Mouse (Mus musculus): ENCODE measurements around the gene Cacna1a.
A peak's percentile ranks its signal among the peaks of the same experiment; 100 is the strongest.
"Not testable (repeated sequence)": the region's sequence is repeated elsewhere in the genome, so short reads cannot be mapped to it uniquely, and the experiment has no call there.

The Cacna1a gene

DNA sequence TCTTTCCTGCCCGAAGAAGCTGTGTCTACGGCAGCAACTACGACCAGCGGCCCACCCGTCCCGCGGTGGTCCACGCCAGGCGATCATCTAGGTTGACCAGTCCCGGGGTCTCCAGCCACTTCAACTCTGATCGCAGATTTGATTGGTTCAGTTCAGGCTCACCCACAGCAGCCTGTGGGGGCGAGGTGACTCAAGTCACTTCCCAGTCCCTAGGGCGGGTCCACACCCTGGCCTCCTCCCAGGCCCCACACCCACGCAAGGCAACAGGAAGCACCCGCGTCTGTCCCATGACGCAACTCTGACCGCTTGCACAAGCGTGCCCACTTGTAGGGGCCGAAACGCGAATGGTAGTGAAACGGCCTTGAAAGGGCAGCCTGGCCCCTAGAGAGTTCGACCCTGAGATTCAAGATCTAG is 273.2 kb downstream of the Cacna1a start:
- peak; percentile 90 for DNase-seq (ENCODE audit: low spot score)

DNA sequence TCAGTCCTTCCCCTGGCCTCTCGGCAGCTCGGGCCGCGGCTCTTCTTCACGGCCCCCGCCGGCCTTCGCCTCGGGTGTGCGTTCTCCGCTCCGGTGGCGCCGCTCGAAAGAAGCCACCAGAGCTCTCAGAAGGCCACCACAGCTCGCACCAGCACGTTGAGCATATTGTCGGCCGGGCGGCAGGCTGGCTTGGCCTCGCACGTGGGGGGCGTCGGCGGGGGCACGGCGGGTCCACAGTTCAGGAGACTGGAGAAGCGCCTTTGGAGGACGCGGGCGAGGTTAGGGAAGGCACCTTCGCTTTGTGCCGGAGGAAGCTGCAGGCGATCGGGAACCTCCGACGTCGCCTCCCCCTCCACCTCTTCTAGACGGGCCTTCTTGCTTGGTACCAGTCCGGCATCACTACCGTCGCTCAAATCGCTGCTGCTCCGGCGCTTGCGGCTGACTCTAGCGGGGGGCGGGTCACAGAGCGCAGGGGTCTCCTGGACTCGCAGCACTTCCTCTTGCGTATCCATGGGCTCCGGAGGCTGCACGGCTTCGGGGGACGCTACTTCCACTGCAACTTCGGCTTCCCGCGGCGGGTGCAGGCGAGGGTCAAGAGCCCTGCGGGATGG is 273.8 kb downstream of the Cacna1a start:
- peak; percentile 57 for DNase-seq (ENCODE audit: low spot score)

GRCm38 (mm10) chr8:84662581-84663065 is 274.4 kb downstream of the Cacna1a start, which contains the start of gene Ier2:
Gene Ier2 (minus strand): TSS chr8:84662852.
- peak; percentile 98 for DNase-seq (ENCODE audit: low spot score)

DNA sequence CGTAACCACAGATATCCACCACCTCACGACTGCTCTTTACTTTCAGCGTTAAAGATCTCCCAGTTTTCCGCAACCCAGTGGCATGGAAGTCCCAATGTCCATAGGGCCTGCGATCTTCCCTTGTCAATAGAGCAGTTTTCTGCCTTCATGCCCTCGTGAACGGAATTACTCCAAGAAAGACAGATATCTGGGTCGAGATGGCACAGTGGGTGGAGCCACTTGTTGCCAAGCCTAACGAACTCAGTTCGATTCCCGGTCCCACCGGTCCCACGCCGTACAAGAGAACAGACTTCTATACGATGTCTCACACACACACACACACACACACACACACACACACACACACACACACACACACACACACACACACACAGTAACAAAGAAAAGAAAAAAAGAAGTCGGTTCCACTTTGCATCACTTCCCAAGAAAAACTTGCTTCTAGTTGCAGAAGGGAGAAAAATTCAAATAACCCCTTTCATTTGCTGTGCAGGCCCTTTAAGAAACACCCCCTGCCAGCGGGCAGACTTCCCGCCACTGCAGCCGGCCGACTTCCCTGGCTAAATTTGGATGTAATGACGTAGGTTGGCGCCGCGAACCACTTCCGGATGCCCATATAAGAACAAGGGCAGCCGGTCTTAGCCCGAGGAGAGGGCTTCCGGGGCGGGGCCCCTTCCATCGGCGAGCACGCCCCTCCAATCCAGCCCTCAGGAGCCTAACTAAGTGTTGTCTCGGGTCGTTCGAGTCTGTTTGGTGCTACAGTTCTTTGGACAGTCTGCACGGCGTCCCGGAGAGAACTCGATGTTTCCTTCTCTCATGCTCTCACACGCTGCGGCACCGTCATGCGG is 275.5 kb downstream of the Cacna1a start:
- peak; percentile 98 for DNase-seq (ENCODE audit: low spot score)

GRCm38 (mm10) chr8:84664566-84665384 is 276.5 kb downstream of the Cacna1a start:
- DNase-seq (ENCODE audit: low spot score): peak; percentile 90

- no peak for DNase-seq (ENCODE audit: low spot score)
These were observed 277.2 kb downstream of the Cacna1a start for GRCm38 (mm10) chr8:84665385-84665893.

- DNase-seq (ENCODE audit: low spot score): no peak
These were observed 279.8 kb downstream of the Cacna1a start for GRCm38 (mm10) chr8:84668081-84668480.

GRCm38 (mm10) chr8:84668731-84669485 is 280.7 kb downstream of the Cacna1a start:
- DNase-seq (ENCODE audit: low spot score): no peak

GRCm38 (mm10) chr8:84670295-84671006 is 282.2 kb downstream of the Cacna1a start:
- DNase-seq (ENCODE audit: low spot score): not testable (repeated sequence)

- DNase-seq (ENCODE audit: low spot score): no peak
These were observed 289.1 kb downstream of the Cacna1a start for GRCm38 (mm10) chr8:84677305-84677704.

DNA sequence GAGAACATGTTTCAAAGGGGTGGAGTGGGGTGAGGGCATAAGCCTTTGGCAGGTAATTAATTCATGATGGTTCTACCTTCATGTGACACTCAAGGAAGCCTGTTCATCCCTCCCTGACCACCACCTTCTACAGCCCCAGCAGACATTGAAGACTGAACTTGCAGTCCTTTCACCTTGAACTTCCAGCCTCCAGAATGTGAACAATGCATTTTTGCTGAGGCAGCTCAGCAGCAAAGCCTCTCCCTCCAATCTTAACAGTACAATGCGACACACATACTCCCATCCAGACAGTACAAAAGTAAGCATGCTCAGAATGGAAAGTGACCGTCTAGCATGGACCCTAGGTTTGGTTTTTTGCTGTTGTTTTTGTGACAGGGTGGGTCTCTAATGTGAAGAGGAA is 293.2 kb downstream of the Cacna1a start:
- no peak for DNase-seq (ENCODE audit: low spot score)

GRCm38 (mm10) chr8:84682257-84682656 is 294.0 kb downstream of the Cacna1a start:
- DNase-seq (ENCODE audit: low spot score): no peak

- DNase-seq (ENCODE audit: low spot score): no peak
These were observed 296.3 kb downstream of the Cacna1a start for GRCm38 (mm10) chr8:84684537-84684936.

DNA sequence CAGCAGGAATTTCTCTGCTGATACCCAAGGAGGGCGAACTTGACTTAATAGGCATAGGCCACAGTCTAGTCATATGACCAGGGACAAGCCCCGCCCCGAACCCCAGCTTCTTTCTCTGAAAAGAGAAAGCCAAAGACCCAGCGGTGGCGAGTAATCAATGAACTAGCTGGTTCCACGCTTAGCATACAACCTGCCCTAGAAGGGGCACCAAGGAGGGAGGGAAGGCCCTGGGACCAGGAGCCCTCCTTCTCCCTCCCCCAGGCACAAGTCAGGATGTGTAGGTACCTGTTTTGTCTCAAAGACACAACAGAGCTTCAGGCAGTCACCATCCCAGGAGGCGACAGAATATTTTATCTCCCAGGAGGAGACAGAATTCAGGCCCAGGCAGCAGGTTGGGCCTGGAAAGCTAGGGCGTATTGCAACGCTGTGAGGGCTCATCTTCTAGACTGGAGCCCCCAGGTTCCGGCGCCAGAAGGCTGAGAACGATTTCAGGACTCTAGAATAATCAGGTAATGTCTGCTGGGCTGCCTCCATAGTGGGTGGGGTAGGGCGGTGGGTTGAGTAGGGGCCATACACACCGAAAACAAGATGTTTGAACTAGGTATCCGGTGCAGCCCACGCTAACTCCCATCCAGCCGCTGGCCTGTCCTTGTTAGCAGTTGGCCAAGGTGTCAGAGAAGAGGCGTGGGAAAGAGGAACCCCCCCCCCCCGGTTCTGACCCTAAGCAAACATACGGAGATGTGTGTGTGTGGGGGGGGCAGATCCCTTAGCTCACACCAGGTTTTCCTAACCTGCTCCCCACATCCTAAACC is 298.2 kb downstream of the Cacna1a start, which contains the start of gene Trmt1:
Trmt1 (plus strand) TSS at position 117 of the 812 bp plus-strand sequence.
- DNase-seq (ENCODE audit: low spot score): peak; percentile 46

- peak; percentile 61 for DNase-seq (ENCODE audit: low spot score)
These were observed 298.9 kb downstream of the Cacna1a start for GRCm38 (mm10) chr8:84687003-84687704.

DNA sequence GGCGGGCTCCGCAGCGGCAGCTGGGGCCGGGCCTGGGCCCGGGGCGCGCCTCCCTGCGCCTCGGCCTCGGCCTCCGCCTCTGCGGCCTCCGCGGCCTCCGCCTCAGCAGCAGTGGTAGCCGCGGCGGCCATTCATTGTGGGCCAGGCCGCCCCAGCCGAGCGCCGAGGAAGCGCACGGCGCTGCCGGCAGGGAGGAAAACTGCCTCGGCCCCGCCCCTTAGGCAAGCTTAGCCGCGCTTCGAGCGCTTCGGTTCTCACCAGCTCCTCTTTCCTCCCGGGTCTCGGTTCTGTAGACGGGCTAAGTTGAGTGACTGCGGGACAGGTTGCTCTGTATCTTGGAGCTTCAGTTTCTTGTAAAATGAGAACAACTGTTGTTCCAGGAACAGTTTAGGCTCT is 299.5 kb downstream of the Cacna1a start, which contains the start of gene Nacc1:
Nacc1 (minus strand) TSS at position 158 of the 396 bp plus-strand sequence.
- DNase-seq (ENCODE audit: low spot score): peak; percentile 93

DNA sequence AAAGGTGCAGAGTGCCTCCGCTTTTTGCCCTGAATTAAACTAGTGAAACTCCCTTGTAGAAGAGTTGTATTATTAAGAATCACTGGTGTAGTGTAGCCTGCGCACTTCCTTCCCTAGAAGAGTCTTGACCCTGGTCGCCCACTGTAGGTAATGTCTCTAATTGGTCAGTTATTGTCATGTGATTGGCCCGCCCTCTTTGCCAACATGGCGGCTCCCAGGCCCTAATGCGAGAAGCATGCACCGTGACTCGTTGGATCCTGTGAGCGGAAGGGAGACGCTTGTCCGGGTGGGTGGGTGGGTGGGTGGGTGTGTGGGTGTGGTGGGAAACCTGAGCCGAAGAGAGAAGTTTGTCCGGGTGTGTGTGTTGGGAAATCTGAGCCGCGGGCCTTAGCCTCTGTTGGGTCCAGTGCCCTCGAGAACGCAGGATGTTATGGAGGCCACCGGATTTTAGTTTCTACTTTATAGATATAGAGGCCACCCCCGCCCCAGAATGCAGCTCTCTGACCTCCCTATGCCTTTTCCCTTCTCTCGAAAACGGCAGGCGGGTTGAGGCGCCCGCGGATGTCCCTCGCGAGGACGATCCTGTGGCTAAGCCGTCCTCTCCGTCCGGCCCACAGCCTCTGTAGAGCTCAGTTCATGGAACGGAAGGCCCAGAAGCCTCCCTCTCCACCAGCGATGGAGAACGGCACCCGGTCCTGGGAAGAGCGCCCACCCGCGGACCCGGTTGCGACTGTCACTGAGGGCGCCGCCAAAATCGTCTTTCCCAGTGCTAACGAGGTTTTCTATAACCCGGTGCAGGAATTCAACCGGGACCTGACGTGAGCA is 301.1 kb downstream of the Cacna1a start:
- peak; percentile 95 for DNase-seq (ENCODE audit: low spot score)
